Mouse (Mus musculus): ENCODE results near the gene Osbpl5.

GRCm38 (mm10) chr7:143764876-143765530, 8.2 kb upstream of the Osbpl5 start:
- TF ChIP-seq EP300 (IDR thresholded peaks at IDR 0.05; ENCODE audit: insufficient read depth, low read depth, low read length) (no peak), POLR2A (IDR thresholded peaks at IDR 0.05; ENCODE audit: insufficient read depth, low read length) (no peak), CTCF (IDR thresholded peaks at IDR 0.05; ENCODE audit: low read depth, low read length) (no peak)
